Mouse (Mus musculus): ENCODE measurements at regions not wholly inside any gene's neighbourhood (a gene's known extent, or its start where the extent isn't known, plus 50 kb on each side); places are given as distances from the start of the nearest gene placed in this dataset.

DNA sequence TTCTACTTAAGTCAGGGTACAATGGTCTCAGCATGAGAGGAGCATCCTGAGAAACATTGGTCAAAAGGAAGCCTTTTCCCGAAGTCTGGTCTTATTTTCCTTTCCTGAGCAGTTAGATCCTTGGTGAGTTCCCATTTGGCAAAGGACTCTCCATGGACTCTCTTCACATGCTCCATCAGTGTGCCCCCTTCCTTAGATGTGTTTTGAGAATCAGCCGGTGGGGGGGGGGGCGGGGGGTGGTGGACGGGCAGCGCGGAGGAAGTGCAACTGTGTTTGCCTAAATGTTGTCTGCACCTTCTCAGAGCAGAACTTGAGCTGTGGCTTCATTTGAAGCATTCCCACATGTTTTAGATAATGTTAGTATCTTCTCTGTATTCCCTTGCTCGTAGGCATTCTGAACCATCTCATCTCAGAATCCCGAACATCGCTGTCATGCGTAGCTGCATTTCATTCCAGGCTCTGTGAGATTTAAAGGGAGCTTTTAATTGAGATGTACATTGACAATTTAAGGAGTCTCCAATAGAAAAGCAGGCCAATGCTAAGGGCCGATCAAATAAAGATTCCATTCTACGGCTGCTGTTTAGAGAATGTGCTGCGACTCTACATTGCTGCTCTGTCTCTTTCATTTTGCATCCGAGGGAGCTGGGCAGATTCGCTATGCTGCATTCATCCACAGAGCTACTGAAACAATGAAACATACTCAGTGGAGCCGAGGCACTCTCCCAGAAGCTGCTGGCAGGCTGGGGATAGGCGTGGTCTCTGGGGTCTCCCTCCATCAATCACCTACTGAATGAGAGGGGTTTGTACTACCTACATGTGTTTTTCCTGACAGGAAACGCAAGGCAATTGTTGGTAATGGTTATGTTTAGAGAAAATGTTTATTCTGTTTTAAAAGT, 92.9 kb downstream of the Pax1 start:
- Histone ChIP-seq H3K4me3 (ENCODE audit: control insufficient read depth, insufficient read depth, low read length) (no peak overlapping the region), H3K27ac (ENCODE audit: control insufficient read depth, insufficient read depth, low read length) (no peak overlapping the region), H3K36me3 (ENCODE audit: control insufficient read depth, insufficient read depth, low read length) (no peaks in the 10 kb centered on the region), H3K27me3 (ENCODE audit: control insufficient read depth, insufficient read depth, low read length) (no peaks in the 10 kb centered on the region), H3K4me1 (replicated peaks; ENCODE audit: control insufficient read depth, insufficient read depth, low read length) (no peaks in the 10 kb centered on the region)
- no peak for TF ChIP-seq CTCF (IDR thresholded peaks at IDR 0.05; ENCODE audit: borderline replicate concordance, control insufficient read depth, extremely low read depth, insufficient read depth, low read length, poor library complexity)
- no peak for TF ChIP-seq POLR2A (IDR thresholded peaks at IDR 0.05; ENCODE audit: control insufficient read depth, extremely low read depth, insufficient read depth, low read length, poor library complexity)
- 54% methylated on average over 18 of the region's 18 CpGs for whole genome bisulfite sequencing
- DNase-seq, result no peak
